Mouse (Mus musculus) embryonic stem cell, embryonic (primary cell): Measurements from ENCODE around the gene Zfp850.
"Not testable (repeated sequence)": the region's sequence is repeated elsewhere in the genome, so short reads cannot be mapped to it uniquely, and the experiment has no call there.

Experiments
- CTCF ChIA-PET, 4 experiments: fragments of 300-600 bp in 2 of 4; fragments of 350-600 bp in 2 of 4; sonication (Branson Sonifier 250); formaldehyde crosslinking; loops; one replicate each; lab custom pipeline; 2022; ENCODE audit warnings: inconsistent platforms in 2 of 4; lab: Charles Lee
- POLR2A ChIA-PET, 4 experiments: fragments of 300-600 bp in 2 of 4; fragments of 350-600 bp in 2 of 4; sonication (Branson Sonifier 250); formaldehyde crosslinking; loops; one replicate each; lab custom pipeline; 2022; ENCODE audit warnings: antibody characterized with exemption in 4 of 4, inconsistent platforms in 1 of 4; lab: Charles Lee

Gene Zfp850

DNA sequence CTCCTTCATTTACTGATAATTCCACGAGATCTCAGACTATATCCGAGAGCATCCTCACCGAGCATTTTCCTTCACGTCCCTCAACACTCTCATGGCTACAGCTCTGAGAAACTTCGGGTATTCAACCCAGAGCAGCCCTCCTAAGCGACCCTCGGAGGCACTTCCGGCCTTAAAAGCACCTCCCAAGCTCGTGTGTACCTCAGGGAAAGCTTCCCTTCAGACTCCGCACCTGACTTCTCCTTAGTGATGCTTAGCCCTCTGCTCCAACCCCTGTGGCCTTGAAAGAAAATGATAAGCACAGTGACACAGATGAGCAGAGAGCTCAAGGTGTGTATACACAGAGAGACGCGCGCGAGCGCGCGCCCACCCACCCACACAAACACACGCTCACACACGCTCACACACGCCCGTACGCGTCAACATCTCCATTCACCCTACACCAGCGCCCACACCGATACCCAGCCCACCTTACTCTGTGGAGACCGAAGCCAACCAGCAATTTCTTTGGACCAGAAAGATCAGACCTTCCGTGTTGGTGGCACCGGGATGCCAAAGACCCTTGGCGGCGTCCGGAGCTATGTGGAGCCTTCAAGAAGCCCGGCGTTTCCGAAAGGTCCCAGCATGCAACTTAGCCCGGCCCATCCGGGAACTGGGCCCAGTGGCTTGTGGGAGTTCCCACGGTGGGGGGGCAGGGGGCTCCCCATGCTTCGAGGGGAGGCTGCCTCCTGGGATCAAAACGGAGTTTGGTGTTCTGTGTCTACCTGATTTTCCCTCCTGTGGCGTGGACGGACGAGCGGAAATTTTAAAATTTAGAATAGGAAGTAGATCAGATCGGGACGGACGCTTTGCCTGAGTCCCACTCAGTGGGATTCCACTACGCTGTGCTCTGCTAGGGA lies at the start of gene Zfp850:
Gene Zfp850 (minus strand): TSS at position 567 of the 896 bp plus-strand sequence.
- CTCF ChIA-PET, result interaction anchor here in 2 of 4 experiments (0.6 to 0.8 kb wide), 4 partner anchors 134 to 189 kb away, joined by 3 read pairs; no protein-coding TSS in a partner anchor
- POLR2A ChIA-PET, result interaction anchor here (0.6 to 2.3 kb wide), 29 partner anchors 9 to 379 kb away, joined by 3 to 10 read pairs (median 4); partner anchors contain the start of genes Med29 (in 2 of the 4), Paf1 (in 2 of the 4), Zfp780b (in 2 of the 4) and Dyrk1b (in 1 of the 4)

DNA sequence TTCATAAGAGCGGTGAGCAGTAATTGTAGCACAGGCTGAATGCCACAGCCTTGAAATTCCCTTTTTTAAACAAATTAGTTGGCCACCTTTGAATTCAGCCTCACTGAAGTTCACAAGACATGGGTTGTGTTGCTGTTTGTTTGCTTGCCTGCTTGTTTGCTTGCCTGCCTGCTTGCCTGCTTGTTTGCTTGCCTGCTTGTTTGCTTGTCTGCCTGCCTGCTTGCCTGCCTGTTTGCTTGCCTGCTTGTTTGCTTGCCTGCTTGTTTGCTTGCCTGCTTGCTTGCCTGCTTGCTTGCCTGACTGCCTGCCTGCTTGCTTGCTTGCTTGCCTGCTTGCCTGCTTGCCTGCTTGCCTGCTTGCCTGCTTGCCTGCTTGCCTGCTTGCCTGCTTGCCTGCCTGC lies 46.1 kb upstream of the Zfp850 start:
- ChIA-PET CTCF (no interaction called here), POLR2A (no interaction called here)

DNA sequence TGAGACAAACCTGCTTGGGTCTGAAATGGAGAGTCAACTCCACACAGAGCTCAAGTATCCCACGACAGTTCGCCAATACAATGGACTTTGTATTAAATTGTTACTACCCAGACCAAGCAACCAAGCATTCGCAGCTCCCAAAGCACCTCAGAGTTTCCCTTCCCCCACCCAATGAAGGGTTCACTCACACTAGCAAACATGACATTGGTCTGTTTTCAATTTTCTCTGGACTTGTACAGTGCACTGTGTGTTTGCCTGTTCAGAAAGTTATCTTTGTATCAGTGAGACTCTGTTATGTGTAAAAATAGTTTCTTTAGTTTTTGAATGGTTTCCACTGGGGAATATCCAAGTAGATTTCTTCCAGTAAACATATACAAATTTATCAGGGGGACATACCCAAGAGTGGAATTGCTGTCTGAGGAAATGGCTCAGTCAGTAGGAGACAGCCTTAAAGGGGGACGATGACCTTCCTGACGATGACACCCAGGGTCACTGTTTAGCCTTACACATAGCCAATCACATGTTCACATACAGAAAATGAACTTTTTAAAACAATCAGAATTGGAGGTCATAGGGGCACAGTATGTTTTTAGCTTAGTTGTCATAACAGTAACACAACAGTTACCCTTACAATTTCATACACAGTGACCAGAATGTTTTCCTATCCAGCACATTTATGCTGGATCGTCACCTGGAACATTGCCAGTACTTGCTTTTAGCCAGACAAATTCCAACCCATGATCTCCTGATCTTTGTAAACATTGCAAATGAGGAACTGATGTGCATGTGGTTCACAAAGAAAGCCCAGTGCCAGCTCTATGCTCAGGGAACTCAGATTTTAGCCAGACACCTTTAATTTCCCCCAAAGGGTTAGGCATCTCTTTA lies 39.4 kb upstream of the Zfp850 start:
- POLR2A ChIA-PET, result no interaction called here
- CTCF ChIA-PET, result interaction anchor here in 3 of 4 experiments (0.6 to 1.6 kb wide), 3 partner anchors 51 to 737 kb away, joined by 3 to 5 read pairs (median 4); no protein-coding TSS in a partner anchor

DNA sequence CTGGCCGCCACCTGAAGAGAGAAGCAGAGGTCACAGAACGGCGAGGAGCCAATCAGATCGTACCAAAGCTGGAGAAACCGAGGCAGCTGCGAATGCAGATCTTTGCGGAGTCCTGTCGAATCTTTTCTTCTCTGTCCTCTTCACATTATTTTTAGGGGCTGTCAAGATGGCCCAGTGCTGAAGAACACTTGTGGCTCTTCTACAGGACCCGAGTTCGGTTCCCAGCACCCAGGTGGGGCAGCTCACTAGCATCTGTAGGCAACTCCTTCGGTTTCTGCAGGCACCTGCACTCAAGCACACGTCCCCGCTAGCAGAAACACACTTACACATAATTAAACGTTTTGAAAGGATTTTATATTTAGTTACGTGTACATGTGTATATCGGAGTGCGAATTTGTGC lies 36.7 kb upstream of the Zfp850 start:
- ChIA-PET POLR2A (interaction anchor here in 2 of 4 experiments (1.0 to 1.6 kb wide), 7 partner anchors 51 to 376 kb away, joined by 3 to 4 read pairs (median 3); partner anchors contain the start of genes Eid2 (in 1 of the 2) and Zfp607b (in 1 of the 2)), CTCF (interaction anchor here in 3 of 4 experiments (0.8 to 1.8 kb wide), 4 partner anchors 18 to 102 kb away, joined by 3 to 4 read pairs (median 3); no protein-coding TSS in a partner anchor)

DNA sequence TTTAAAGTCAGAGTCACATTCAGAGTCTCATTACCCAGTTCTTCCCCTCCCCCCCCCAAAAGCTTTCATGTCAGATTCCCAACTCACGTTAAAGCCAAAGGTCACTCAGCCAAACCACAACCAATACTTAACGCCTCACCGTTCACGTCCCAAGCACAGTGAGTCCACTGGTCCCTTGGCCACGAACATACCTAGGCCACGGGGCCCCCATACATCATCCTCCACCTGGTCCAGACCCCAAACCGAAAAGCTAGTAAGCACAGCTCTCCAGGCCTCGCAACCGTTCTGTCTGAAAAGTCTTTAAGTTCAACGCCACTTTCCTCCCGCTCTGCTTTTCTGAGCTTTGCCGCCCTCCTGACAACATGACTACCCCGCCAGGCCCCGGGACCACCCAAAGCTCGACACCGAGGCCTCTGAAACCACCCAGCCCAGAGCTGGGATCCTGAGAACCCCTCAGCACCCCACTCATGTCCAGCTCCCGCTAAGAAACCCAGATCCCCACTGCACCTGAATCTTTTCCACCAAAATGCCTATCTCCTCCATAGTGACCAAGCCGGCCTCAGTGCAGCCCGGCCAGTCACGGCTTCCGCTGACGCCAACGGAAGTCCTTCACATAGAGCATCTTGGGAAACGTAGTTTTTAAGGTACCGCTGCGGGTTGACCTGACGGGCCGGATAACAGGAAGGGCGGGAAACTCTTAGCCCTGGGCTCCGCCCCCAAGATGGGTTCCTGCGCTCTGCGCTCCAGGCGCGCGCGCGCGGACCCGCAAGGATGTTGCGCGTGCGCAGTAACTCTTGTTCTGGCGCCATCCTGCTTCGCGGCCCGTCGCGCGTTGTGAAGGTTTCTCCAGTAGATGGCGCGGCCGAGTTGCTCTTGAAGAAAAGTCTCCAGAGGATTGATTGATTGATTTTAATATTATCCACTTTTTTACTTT lies 35.8 kb upstream of the Zfp850 start, which contains the start of gene Psmc4:
Gene Psmc4 (minus strand): TSS at position 626 of the 934 bp plus-strand sequence.
- ChIA-PET POLR2A (interaction anchor here in 3 of 4 experiments (0.6 to 1.7 kb wide), 22 partner anchors 33 to 761 kb away, joined by 3 to 6 read pairs (median 3); partner anchors contain the start of genes Eid2 (in 1 of the 3), Fbl (in 1 of the 3), Rps16 (in 1 of the 3) and Zfp607b (in 1 of the 3)), CTCF (interaction anchor here in 2 of 4 experiments (0.6 to 1.8 kb wide), 7 partner anchors 18 to 796 kb away, joined by 3 to 4 read pairs (median 4); partner anchors contain the start of genes Ttc9b (in 1 of the 2) and Zfp974 (in 1 of the 2))

DNA sequence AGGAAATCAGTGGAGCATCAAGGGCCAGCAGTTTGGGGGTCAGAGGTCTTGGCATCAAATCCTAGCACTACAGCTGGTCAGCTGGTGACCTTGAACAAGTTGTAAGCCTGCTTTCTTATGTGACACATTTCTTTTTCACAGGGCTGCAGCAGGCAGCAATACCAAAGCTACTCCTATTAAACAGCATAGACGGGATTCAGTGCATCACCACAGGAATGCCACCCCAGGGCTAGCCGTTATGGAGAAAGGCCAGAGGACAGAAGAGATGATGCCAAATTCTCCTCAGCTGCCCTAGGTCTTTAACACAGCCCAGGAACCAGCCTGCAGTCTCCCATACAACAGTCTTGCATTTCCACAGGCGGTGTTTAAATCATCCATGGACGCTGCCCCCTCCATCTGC lies 30.6 kb upstream of the Zfp850 start:
- ChIA-PET POLR2A (interaction anchor here in 2 of 4 experiments (1.0 to 1.6 kb wide), 3 partner anchors 27 to 36 kb away, joined by 3 to 4 read pairs (median 3); partner anchors contain the start of gene Zfp850 (in 1 of the 2)), CTCF (no interaction called here)

DNA sequence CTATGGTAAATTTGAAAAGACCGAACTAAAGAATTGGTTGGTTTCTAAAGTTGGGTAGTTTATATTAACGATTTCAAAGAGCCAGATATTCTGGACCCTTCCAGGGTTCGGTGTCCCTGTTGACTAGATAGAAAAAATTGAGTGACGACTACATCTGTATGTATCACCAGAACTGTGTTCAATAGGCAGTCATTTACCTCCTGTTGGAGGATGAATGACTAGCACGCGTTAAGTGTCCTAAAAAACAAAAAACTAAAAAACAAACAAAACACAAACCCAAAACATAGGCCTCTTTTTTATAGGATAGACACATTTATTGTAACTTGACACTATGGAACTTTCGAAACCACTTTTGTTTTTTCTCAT lies 513 bp upstream of the Zfp850 start:
- ChIA-PET POLR2A (interaction anchor here (0.6 to 2.3 kb wide), 19 partner anchors 10 to 378 kb away, joined by 3 to 10 read pairs (median 4); partner anchors contain the start of genes Zfp780b (in 2 of the 4), Dyrk1b (in 1 of the 4), Map3k10 (in 1 of the 4) and Med29 (in 1 of the 4)), CTCF (interaction anchor here in 1 of 4 experiments (0.6 kb wide), 1 partner anchor 134 kb away, joined by 3 read pairs; no protein-coding TSS in a partner anchor)

DNA sequence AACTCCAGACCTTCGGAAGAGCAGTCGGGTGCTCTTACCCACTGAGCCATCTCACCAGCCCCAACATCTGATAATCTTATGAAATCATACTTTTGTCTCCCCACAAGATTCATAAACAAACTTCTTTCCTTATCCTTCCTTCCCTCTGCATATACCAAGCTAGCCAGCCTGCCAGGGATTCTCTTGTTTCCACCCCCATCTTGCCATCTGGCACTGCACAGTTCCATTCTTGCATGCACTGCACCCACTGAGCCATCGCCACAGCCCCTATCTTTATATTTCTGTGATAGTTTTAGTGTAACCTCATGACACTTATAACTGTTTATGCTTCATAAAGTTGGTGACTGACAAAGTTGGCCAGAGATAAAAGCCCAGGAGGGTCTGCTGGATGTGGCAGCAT lies 3.6 kb downstream of the Zfp850 start:
- POLR2A ChIA-PET, result interaction anchor here in 1 of 4 experiments (0.6 kb wide), 1 partner anchor 161 kb away, joined by 3 read pairs; no protein-coding TSS in a partner anchor
- CTCF ChIA-PET, result no interaction called here

DNA sequence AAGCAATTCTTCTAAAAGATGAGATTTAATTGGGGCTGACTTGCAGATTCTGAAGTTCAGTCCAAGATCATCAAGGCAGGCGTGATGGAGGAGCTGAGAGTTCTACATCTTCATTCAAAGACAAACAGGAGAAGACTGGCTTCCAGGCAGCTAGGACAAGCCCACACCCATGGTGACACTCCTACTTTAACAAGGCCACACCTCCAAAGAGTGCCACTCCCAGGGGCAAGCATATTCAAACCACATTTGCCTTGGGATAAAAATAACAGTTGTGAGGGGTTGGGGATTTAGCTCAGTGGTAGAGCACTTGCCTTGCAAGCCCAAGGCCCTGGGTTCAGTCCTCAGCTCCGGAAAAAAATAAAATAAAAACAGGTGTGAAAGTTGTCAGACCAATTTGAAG lies 31.7 kb downstream of the Zfp850 start:
- CTCF ChIA-PET, result no interaction called here
- POLR2A ChIA-PET, result interaction anchor here in 2 of 4 experiments (0.6 to 1.5 kb wide), 8 partner anchors 11 to 999 kb away, joined by 3 to 5 read pairs (median 3); partner anchors contain the start of genes Eif3k (in 1 of the 2), Med29 (in 1 of the 2) and Paf1 (in 1 of the 2)

DNA sequence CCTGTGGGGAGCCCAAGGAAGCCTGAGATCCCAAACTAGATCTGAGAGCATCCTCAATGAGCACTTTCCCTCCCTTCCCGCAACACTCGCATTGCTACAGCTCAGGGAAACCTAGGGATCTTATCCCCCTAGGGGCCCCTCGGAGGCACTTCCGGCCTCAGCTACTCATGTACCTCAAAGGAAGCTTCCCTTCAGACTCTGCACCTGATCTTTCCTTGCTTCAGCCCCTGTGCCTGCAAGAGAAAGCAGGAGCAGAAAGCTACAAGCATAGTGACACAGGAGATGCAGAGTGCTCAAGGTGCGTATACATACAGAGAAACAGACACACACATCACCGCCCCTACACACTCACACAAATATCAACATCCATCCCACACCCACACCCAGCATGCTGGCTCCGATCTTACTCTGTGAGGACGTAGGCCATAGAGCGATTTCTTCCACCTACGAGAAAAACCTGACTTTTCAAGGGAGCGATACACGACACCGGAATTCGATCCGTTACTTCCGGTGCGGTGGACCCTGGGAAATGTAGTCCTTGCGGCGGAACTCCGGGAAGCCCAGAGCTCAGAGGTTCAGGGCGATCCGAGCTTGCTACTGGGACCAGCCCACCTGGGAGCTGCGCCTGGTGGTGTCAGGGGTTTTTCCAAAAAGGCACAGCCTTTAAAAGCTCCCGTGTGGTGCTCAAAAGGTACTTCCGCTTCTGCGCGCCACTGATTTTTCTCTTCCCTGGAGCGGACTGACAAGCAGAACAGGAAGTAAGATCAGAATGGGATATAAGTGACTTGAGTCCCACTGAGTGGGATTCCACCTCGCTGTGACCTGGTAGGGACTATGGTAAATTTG lies 35.0 kb downstream of the Zfp850 start, which contains the start of gene Zfp780b:
Gene Zfp780b (minus strand): TSS at position 489 of the 846 bp plus-strand sequence.
- ChIA-PET POLR2A (interaction anchor here in 3 of 4 experiments (0.5 to 2.6 kb wide), 24 partner anchors 9 to 576 kb away, joined by 3 to 13 read pairs (median 4); partner anchors contain the start of genes Zfp850 (in 2 of the 3), Dyrk1b (in 1 of the 3), Eid2 (in 1 of the 3) and Gmfg (in 1 of the 3)), CTCF (interaction anchor here in 1 of 4 experiments (0.6 to 0.7 kb wide), 2 partner anchors 225 to 364 kb away, joined by 4 to 8 read pairs; no protein-coding TSS in a partner anchor)

DNA sequence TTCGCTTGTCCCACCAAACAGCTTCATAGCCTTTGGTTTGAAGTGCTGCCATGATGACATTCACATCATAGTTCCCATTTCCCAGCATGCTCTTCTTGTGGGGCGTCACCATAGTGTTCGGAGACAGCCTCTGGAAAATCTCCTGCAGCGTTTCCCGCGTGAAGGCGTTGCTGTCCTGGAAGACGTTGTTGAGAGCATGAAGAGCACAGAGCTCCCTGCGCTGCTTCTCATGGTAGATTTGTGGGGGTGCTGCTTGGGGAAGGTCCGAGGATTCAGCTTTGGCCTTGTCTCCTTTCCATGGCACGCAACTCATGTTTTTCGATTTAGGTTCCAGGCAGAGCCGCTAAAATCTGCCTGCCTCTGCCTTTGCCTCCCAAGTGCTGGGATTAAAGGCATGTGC lies 64.5 kb downstream of the Zfp850 start:
- CTCF ChIA-PET, POLR2A ChIA-PET: not testable (repeated sequence)

DNA sequence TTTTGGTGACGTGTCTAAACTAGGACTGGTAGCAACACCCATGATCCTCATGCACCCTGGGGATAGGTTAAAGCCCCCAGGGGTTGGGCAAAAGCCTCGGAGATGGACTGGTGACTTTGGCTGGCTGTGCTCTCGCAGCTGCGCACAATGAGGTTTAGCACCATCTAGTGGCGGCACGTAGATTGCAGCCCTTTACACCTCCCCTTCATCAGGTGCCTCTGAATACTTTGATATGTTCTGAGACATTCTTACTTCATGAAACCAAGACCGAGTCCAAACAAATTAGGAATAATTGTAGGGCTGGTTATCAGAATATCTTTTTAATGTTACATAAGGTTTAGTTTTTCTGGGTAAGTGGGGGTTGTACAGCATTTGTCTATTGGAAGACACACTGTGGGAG lies 72.0 kb downstream of the Zfp850 start:
- POLR2A ChIA-PET, CTCF ChIA-PET: not testable (repeated sequence)
